Comparison of ENCODE assay signal across 21 mouse cellular contexts in genomic region chr7:117044926-117045325, GRCm38 (mm10).
A peak's percentile ranks its signal among the peaks of the same experiment; 100 is the strongest.
DNase-seq lines count a peak whose midpoint lies in the region; ATAC-seq lines count a peak whose summit lies in the region.
"Had no signal": no experiment of that assay in that cellular context is flagged by ENCODE, and none has a peak within 500 bp of the region (broad histone marks: within the 10 kb centered on the region; RNA-seq: fewer than 3 reads in every experiment).

No protein-coding gene starts in this region.

- H3K36me3 ChIP-seq in hindbrain, embryonic 15.5 days: no peaks in the 10 kb centered on the region
- no peaks in the 10 kb centered on the region for H3K36me3 ChIP-seq in hindbrain, embryonic 12.5 days
- no peaks in the 10 kb centered on the region for H3K36me3 ChIP-seq in limb, embryonic 10.5 days
- H3K36me3 ChIP-seq: heart, embryonic 15.5 days; midbrain, embryonic 13.5 days had no signal

- peaks cover 8% of the 10 kb centered on the region; the same call in 1 of the 2 replicates for H3K4me1 ChIP-seq in hindbrain, embryonic 15.5 days (replicated peaks)
- H3K4me1 ChIP-seq in hindbrain, embryonic 12.5 days: no peaks in the 10 kb centered on the region
- H3K4me1 ChIP-seq in limb, embryonic 10.5 days: no peaks in the 10 kb centered on the region
- H3K4me1 ChIP-seq: heart, embryonic 15.5 days; midbrain, embryonic 13.5 days had no signal

- DNase-seq in right cerebral cortex, adult 18-20 months: peak; percentile 25
- DNase-seq in right cerebral cortex, postnatal 14 days: no peak
- peak; percentile 39 for DNase-seq in layer of hippocampus, adult 9-10 months (ENCODE audit: low spot score)
- no peak for DNase-seq in limb, embryonic 10.5 days (ENCODE audit: low spot score)
- no peak for DNase-seq in gastrocnemius, adult 18-20 months (ENCODE audit: low spot score)
- DNase-seq: cerebellum, adult 9-11 months; gastrocnemius, postnatal 14 days; heart, adult 2 months; heart, postnatal 4 days; kidney, adult 2 months; kidney, postnatal 14 days; liver; liver, postnatal 0 days; lung, postnatal 10 days had no signal

- H3K4me2 ChIP-seq in hindbrain, embryonic 15.5 days: no peak overlapping the region
- no peak overlapping the region for H3K4me2 ChIP-seq in hindbrain, embryonic 12.5 days (replicated peaks)
- H3K4me2 ChIP-seq: heart, embryonic 15.5 days; midbrain, embryonic 13.5 days had no signal

- H3K27me3 ChIP-seq in hindbrain, embryonic 15.5 days: no peaks in the 10 kb centered on the region
- H3K27me3 ChIP-seq in hindbrain, embryonic 12.5 days: no peaks in the 10 kb centered on the region
- H3K27me3 ChIP-seq in limb, embryonic 10.5 days (ENCODE audit: low read depth, poor library complexity, severe bottlenecking): no peaks in the 10 kb centered on the region
- H3K27me3 ChIP-seq: heart, embryonic 15.5 days; midbrain, embryonic 13.5 days had no signal

- H3K4me3 ChIP-seq in hindbrain, embryonic 15.5 days: no peak overlapping the region
- no peak overlapping the region for H3K4me3 ChIP-seq in hindbrain, embryonic 12.5 days
- H3K4me3 ChIP-seq in limb, embryonic 10.5 days: no peak overlapping the region
- H3K4me3 ChIP-seq: heart, adult 2 months; heart, embryonic 15.5 days; midbrain, embryonic 13.5 days; myocyte had no signal

- ATAC-seq in hindbrain, embryonic 15.5 days (ENCODE audit: low FRiP score, low read depth): no peak
- ATAC-seq in hindbrain, embryonic 12.5 days (ENCODE audit: low FRiP score): no peak
- ATAC-seq: forebrain, embryonic 14.5 days; liver, postnatal 0 days; midbrain, embryonic 13.5 days had no signal

- peak overlapping the region; percentile 27; the same call in 1 of the 2 replicates for H3K27ac ChIP-seq in hindbrain, embryonic 15.5 days (replicated peaks)
- H3K27ac ChIP-seq in hindbrain, embryonic 12.5 days: no peak overlapping the region
- H3K27ac ChIP-seq in limb, embryonic 10.5 days: no peak overlapping the region
- H3K27ac ChIP-seq: heart, adult 2 months; heart, embryonic 15.5 days; midbrain, embryonic 13.5 days; stomach, postnatal 0 days had no signal

- no peak overlapping the region for H3K9ac ChIP-seq in hindbrain, embryonic 15.5 days
- no peak overlapping the region for H3K9ac ChIP-seq in hindbrain, embryonic 12.5 days
- H3K9ac ChIP-seq: heart, embryonic 15.5 days; liver, postnatal 0 days; midbrain, embryonic 13.5 days had no signal

- WGBS in hindbrain, embryonic 15.5 days: 67% methylated on average over 9 of the region's 9 CpGs
- 87% methylated on average over 9 of the region's 9 CpGs for WGBS in hindbrain, embryonic 12.5 days
- WGBS in limb, embryonic 10.5 days: 87% methylated on average over 9 of the region's 9 CpGs

- H3K9me3 ChIP-seq in hindbrain, embryonic 15.5 days: no peaks in the 10 kb centered on the region
- no peaks in the 10 kb centered on the region for H3K9me3 ChIP-seq in hindbrain, embryonic 12.5 days (replicated peaks)
- H3K9me3 ChIP-seq in limb, embryonic 10.5 days (replicated peaks): no peaks in the 10 kb centered on the region
- H3K9me3 ChIP-seq: heart, embryonic 15.5 days; midbrain, embryonic 13.5 days had no signal

Comparison
In these comparisons a context has a peak if more than half of its experiments do, and no peak if none do; other contexts are left out.
1. DNase-seq: peak in right cerebral cortex, adult 18-20 months (single experiment) and layer of hippocampus, adult 9-10 months (single experiment); none in right cerebral cortex, postnatal 14 days (single experiment), limb, embryonic 10.5 days (single experiment) and gastrocnemius, adult 18-20 months (single experiment).